Mouse (Mus musculus) lung, embryonic 15.5 days (tissue): ENCODE measurements around the gene Nsd2. TPM values are rescaled to one million over a fixed set of nuclear protein-coding genes. Genes with fewer than 3 reads are reported as not detected.
A peak's percentile ranks its signal among the peaks of the same experiment; 100 is the strongest.

Experiments
- ATAC-seq: fragments of 200-750 bp; cut with Nextera tagmentation; 2 replicates; pipeline ENCODE4 v1.8.0; 2017; ENCODE audit warnings: moderate number of reproducible peaks, borderline replicate concordance; ENCODE audit not compliant: low FRiP score, low TSS enrichment; ENCODE audit errors: extremely low read depth
- H3K27ac ChIP-seq: fragments of 300-500 bp; sonication (generic); 2 replicates; pipeline ENCODE4 v1.5.1; 2015; ENCODE audit warnings: moderate library complexity, mild to moderate bottlenecking, inconsistent platforms
- H3K27me3 ChIP-seq: fragments of 300-500 bp; sonication (generic); 2 replicates; pipeline ENCODE4 v1.6.1; 2015; ENCODE audit warnings: inconsistent platforms
- H3K36me3 ChIP-seq: fragments of 300-500 bp; sonication (generic); 2 replicates; pipeline ENCODE4 v1.6.1; 2015; ENCODE audit warnings: inconsistent platforms
- H3K4me1 ChIP-seq: fragments of 300-500 bp; sonication (generic); 2 replicates; pipeline ENCODE4 v1.6.1; 2015; ENCODE audit warnings: inconsistent platforms
- H3K4me2 ChIP-seq: fragments of 300-500 bp; sonication (generic); 2 replicates; pipeline ENCODE4 v1.6.1; 2015; ENCODE audit warnings: inconsistent platforms, mild to moderate bottlenecking, moderate library complexity
- H3K4me3 ChIP-seq: fragments of 300-500 bp; sonication (generic); 2 replicates; pipeline ENCODE4 v1.5.1; 2015; ENCODE audit warnings: mild to moderate bottlenecking, inconsistent platforms
- H3K9ac ChIP-seq: fragments of 300-500 bp; sonication (generic); 2 replicates; pipeline ENCODE4 v1.6.1; 2015; ENCODE audit warnings: inconsistent platforms
- H3K9me3 ChIP-seq: fragments of 300-500 bp; sonication (generic); 2 replicates; pipeline ENCODE4 v1.6.1; 2016; ENCODE audit warnings: inconsistent platforms
- WGBS: fragments of 180-500 bp; shearing (Covaris S2); methylation state at CpG from one replicate; pipeline ENCODE4 v1.1.7; 2015; 5-methylcytosine and 5-hydroxymethylcytosine counted together
- polyA plus RNA-seq: library from polyadenylated mRNA; unstranded; fragments of >200 nt; fragmentation: Nextera tagmentation; extraction: Ambion mirVana; gene quantifications from 2 replicates; pipeline ENCODE4 v1.2.1, GENCODE M21; 2015

Gene Nsd2
- polyA plus RNA-seq, 1 experiment from 2014 or later = 55.5 TPM

DNA sequence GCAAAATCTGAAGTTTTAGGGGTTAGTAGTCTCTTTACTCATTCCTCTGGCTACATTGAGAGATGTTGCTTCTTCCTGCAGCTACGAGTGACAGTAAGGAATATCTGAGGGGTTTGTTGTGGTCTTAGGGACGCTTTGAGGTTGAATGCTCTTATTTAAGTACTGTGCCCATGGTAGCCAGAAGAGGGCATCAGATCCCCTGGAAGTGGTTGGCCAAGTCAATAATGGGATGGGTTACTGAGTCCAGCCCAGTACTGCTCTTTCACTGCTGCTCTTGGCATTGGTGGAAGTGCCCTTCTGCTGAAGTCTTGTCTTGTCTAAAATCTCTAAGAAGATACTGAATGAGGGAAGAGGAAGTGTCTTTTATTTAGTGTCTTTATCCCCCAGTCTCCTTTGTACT is 33.5 kb downstream of the Nsd2 start:
- H3K4me2 ChIP-seq = no peak overlapping the region
- ATAC-seq = no peak
- H3K36me3 ChIP-seq = peaks cover 64% of the 10 kb centered on the region
- 73% methylated on average over 2 of the region's 2 CpGs for WGBS
- no peak overlapping the region for H3K9ac ChIP-seq
- no peaks in the 10 kb centered on the region for H3K4me1 ChIP-seq
- no peaks in the 10 kb centered on the region for H3K9me3 ChIP-seq
- H3K4me3 ChIP-seq = no peak overlapping the region
- no peak overlapping the region for H3K27ac ChIP-seq
- H3K27me3 ChIP-seq = no peaks in the 10 kb centered on the region

DNA sequence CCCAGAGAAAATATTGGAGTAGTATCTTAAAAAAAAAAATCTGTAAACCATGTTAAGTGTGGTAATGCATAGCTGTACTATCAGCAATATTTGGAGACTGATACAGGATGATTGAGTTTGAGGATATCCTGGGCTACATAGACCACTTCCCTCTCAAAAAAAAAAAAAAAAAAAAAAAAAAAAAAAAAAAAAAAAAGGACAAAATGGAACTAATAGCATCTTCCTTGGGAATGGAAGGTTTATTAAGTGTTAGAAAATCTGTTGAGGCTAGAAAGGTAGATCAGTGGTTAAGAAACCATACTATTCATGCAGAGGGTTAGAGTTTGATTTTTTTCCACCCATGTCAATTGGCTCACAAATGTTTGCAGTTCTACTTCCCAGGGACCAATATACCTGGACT is 37.2 kb downstream of the Nsd2 start:
- no peaks in the 10 kb centered on the region for H3K9me3 ChIP-seq
- H3K27me3 ChIP-seq = no peaks in the 10 kb centered on the region
- H3K4me3 ChIP-seq = no peak overlapping the region
- no peaks in the 10 kb centered on the region for H3K4me1 ChIP-seq
- H3K36me3 ChIP-seq = peaks cover 82% of the 10 kb centered on the region
- H3K4me2 ChIP-seq = no peak overlapping the region
- ATAC-seq = no peak
- no peak overlapping the region for H3K27ac ChIP-seq
- no peak overlapping the region for H3K9ac ChIP-seq

DNA sequence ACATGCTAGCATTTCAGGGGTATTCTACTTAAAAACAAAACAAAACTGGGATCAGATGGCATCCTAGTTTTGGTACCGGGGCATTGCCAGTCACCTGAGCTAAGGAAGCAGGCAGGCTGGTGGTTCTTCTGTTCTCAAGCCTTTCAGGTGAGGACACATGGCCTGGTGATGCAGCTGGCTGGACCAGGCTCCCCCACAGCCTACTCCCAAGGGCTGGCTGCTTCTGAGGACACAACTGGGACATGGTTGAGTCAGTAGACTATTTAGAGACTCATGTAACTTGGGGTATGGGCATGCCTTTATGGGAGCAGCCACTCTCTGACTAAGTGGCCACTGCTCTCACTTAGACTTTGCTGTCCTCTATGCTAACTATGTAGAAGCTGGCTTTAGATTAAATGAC is 54.9 kb downstream of the Nsd2 start:
- peaks cover 66% of the 10 kb centered on the region for H3K36me3 ChIP-seq
- H3K4me2 ChIP-seq = no peak overlapping the region
- no peaks in the 10 kb centered on the region for H3K9me3 ChIP-seq
- H3K27ac ChIP-seq = no peak overlapping the region
- no peaks in the 10 kb centered on the region for H3K4me1 ChIP-seq
- WGBS = 91% methylated on average over 1 of the region's 1 CpGs
- no peaks in the 10 kb centered on the region for H3K27me3 ChIP-seq
- no peak overlapping the region for H3K9ac ChIP-seq
- H3K4me3 ChIP-seq = no peak overlapping the region
- ATAC-seq = no peak

DNA sequence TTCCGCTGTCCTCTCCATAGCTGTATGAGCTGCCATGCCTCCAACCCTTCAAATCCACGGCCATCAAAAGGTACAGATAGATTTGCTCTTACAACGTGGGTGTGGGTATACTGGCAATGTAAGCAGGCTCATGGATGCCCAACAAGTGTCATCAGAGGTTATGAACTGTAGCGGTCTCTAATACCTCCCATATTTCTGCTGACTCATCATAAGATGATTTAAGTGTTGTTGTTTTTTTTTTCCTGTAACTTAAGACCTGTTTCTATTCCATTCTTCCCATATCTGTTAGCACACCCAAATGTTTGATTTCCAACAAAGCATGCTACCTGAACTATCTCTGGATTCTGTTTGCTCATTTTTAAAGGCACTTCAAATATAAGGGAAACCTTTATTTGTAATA is 60.6 kb downstream of the Nsd2 start:
- no peak overlapping the region for H3K4me2 ChIP-seq
- H3K4me3 ChIP-seq = no peak overlapping the region
- no peak for ATAC-seq
- H3K4me1 ChIP-seq = no peaks in the 10 kb centered on the region
- H3K9me3 ChIP-seq = no peaks in the 10 kb centered on the region
- no peak overlapping the region for H3K27ac ChIP-seq
- no peaks in the 10 kb centered on the region for H3K27me3 ChIP-seq
- H3K9ac ChIP-seq = no peak overlapping the region
- H3K36me3 ChIP-seq = peaks cover 88% of the 10 kb centered on the region
- 91% methylated on average over 4 of the region's 4 CpGs for WGBS

DNA sequence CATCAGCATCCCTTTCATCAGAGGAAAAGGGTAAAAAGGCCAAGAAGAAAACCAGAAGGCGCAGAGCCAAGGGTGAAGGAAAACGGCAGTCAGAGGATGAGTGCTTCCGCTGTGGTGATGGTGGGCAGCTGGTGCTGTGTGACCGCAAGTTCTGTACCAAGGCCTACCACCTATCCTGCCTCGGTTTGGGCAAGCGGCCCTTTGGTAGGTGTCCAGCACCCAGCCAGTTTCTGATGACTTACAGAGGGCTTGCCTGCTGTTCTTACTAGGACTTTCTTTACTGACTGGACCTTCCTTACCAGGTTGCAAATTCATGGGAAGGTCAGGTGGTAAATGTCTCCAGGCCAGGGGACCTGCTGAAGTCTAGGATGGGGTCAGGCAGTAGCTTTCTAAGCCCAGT is 72.9 kb downstream of the Nsd2 start:
- ATAC-seq = no peak
- no peaks in the 10 kb centered on the region for H3K9me3 ChIP-seq
- H3K4me3 ChIP-seq = no peak overlapping the region
- no peaks in the 10 kb centered on the region for H3K27me3 ChIP-seq
- peaks cover 92% of the 10 kb centered on the region for H3K36me3 ChIP-seq
- H3K4me2 ChIP-seq = no peak overlapping the region
- no peak overlapping the region for H3K9ac ChIP-seq
- no peaks in the 10 kb centered on the region for H3K4me1 ChIP-seq
- no peak overlapping the region for H3K27ac ChIP-seq
- 87% methylated on average over 6 of the region's 6 CpGs for WGBS

DNA sequence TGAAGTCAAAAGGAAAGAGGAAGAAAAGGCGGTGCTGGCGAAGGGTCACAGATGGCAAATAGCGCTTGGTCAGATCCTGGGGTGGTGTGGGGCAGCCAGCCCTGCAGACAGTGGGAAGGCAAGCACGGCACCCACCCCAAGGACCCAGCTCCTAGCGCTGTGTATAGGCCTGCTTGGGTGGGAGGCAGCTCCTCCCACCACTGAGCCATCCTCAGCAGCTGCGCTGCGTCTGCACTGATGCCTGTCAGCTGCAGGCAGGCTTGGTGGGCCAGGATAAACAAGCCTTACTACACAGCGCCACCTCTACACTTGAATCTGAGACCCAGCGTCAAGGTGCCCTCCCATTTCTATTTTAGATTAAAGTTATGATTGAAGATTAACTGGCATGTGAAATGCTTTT is 74.6 kb downstream of the Nsd2 start:
- Histone ChIP-seq H3K9me3 (no peaks in the 10 kb centered on the region), H3K27me3 (no peaks in the 10 kb centered on the region), H3K9ac (no peak overlapping the region), H3K36me3 (peaks cover 98% of the 10 kb centered on the region), H3K4me3 (no peak overlapping the region), H3K27ac (no peak overlapping the region), H3K4me2 (no peak overlapping the region), H3K4me1 (no peaks in the 10 kb centered on the region)
- peak; percentile 13; the same call in 1 of the 2 replicates for ATAC-seq
- 77% methylated on average over 9 of the region's 9 CpGs for WGBS

DNA sequence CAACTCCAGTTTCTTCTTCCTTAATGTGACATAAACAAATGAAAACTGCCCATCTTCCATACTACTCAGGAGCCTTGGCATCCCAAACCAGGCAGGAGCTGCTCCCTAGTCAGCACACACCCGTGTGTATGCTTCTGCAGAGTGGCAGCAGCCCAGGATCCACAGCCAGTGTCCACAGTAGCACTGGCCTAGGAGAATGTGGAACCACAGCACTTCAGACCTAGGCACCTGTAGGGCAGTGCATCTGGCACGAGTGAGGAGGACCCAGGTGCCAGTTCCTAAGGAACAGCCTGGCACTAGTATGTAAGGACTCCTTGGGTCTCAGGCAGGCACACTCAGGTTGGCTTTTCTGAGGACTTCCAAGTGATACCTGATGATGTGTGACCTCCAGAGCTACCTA is 76.6 kb downstream of the Nsd2 start:
- Histone ChIP-seq H3K9ac (no peak overlapping the region), H3K27ac (no peak overlapping the region), H3K4me2 (no peak overlapping the region), H3K27me3 (no peaks in the 10 kb centered on the region), H3K36me3 (peaks cover 96% of the 10 kb centered on the region), H3K9me3 (no peaks in the 10 kb centered on the region), H3K4me3 (no peak overlapping the region), H3K4me1 (no peaks in the 10 kb centered on the region)
- ATAC-seq = no peak
- 87% methylated on average over 2 of the region's 2 CpGs for WGBS

DNA sequence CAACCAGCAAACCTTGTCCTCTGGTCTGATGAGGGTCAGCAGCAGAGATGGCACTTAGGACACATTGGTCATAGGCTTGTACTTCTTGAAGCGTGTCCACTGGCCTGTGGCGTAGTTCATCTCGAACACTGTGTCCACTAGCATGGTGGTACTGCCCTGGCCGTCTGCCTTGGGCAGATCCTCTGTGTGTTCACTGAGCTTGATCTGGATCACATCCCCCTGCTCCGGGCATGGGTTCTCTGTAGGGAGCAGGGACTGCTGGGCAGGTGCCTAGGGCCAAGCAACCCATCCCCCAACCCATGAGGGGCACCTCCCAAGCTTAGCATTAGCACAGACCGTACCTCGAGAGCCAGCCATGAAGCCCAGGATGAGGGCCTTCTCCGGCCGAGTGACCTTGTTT is 78.1 kb downstream of the Nsd2 start:
- H3K9ac ChIP-seq = no peak overlapping the region

DNA sequence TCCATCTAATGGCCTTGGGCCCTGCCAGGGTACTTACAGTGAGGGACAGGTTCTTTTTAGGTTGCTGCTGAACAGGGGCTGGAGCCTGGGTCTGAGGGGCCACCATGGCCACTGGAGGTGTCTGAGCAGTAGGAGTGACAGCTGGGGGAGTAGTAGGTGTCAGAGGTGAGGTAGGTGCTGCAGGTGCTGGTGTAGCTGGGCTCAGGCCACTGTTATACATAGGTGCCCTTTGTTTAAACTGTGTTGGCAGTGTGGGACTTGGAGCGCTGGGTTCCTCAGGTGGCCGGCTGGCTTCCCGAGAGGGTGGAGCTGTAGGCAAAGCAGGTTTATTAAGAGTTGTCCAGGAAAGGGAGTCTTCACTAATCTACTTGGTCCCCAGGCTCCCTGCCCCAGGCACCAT is 78.7 kb downstream of the Nsd2 start:
- Histone ChIP-seq H3K4me2 (no peak overlapping the region), H3K4me1 (no peaks in the 10 kb centered on the region), H3K27me3 (no peaks in the 10 kb centered on the region), H3K27ac (no peak overlapping the region), H3K9me3 (no peaks in the 10 kb centered on the region), H3K4me3 (no peak overlapping the region), H3K9ac (no peak overlapping the region), H3K36me3 (peaks cover 86% of the 10 kb centered on the region)
- WGBS = 87% methylated on average over 3 of the region's 3 CpGs
- ATAC-seq = 0 out of 2 replicates have a peak, but pooled peaks have one; percentile 41

More for the DNA sequence above, 78.1 kb downstream of the Nsd2 start:
- H3K4me3 ChIP-seq = no peak overlapping the region
- H3K27ac ChIP-seq = no peak overlapping the region
- 86% methylated on average over 9 of the region's 9 CpGs for WGBS
- peaks cover 91% of the 10 kb centered on the region for H3K36me3 ChIP-seq
- ATAC-seq = no peak
- H3K9me3 ChIP-seq = no peaks in the 10 kb centered on the region
- no peaks in the 10 kb centered on the region for H3K4me1 ChIP-seq
- H3K27me3 ChIP-seq = no peaks in the 10 kb centered on the region
- no peak overlapping the region for H3K4me2 ChIP-seq

DNA sequence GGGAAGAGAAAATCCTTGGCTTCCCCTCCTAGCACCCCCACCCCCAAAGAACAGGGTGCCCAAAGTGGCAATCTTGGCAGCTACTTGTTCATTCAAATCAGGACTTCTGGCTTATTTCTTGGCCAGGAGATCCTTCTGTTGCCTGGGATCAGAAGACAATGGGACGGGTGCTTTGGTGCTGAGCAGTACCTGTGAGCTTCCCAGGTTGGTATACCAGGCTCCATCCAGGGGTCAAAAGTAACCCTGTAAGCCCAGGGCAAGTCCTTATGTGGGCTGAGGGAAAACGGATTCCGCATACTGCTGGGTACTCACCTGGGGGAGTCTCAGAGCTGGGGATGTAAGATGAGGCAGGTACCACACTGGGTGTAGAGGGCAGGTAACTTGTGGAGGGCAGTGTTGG is 79.6 kb downstream of the Nsd2 start:
- no peak overlapping the region for H3K4me2 ChIP-seq

DNA sequence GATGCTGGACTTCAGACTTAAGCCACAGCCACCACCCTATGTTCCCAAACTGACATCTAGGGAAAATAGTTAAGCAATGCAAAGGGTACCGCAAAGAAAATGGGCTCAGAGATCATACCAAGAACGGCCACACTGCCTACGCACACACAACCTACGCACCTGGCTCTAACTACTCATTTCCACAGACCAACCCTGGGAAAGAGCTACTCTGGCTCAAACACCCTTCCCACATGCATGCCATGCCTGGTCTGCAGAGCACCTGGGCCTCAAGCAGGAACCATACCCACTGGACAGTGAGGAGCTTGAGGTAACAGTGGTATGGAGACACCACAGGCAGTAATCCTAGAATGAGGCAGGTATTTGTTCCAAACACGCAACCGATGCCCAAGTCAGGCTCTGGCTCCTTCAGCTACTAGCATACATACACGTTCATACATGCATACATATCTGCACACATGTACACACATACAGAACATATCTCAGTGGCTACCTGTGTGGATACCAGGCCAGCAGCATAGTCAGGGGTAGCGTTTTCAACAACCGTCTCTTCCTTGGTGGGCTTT is 80.3 kb downstream of the Nsd2 start:
- Histone ChIP-seq H3K27me3 (no peaks in the 10 kb centered on the region), H3K4me2 (no peak overlapping the region), H3K27ac (no peak overlapping the region), H3K36me3 (peaks cover 70% of the 10 kb centered on the region), H3K9me3 (no peaks in the 10 kb centered on the region), H3K4me1 (no peaks in the 10 kb centered on the region), H3K9ac (no peak overlapping the region), H3K4me3 (no peak overlapping the region)
- WGBS = 94% methylated on average over 9 of the region's 9 CpGs
- ATAC-seq = no peak

More for the DNA sequence above, 79.6 kb downstream of the Nsd2 start:
- WGBS = 91% methylated on average over 3 of the region's 3 CpGs
- no peak overlapping the region for H3K27ac ChIP-seq
- H3K4me3 ChIP-seq = no peak overlapping the region
- peaks cover 77% of the 10 kb centered on the region for H3K36me3 ChIP-seq
- no peak overlapping the region for H3K9ac ChIP-seq
- no peak for ATAC-seq
- no peaks in the 10 kb centered on the region for H3K4me1 ChIP-seq
- no peaks in the 10 kb centered on the region for H3K9me3 ChIP-seq
- H3K27me3 ChIP-seq = no peaks in the 10 kb centered on the region

DNA sequence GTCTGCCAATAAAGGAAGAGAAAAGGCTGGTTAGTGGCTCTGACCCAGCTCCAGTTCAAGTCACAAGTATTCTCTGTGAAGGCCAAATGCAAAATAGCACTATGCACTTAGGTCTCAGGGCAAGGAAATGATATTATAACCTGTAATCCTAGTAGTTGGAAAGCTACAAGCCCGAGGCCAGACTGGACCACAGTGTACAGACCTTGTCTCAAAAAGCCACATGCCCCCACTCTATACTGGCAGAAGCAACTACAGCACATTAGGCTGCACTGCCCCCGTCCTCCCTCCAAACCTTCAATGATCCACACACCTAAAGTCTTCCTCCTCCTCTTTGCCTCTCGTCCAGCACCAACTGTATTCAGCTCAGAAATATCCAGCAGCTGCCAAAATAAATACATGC is 80.8 kb downstream of the Nsd2 start:
- Histone ChIP-seq H3K4me2 (no peak overlapping the region), H3K9ac (no peak overlapping the region), H3K4me3 (no peak overlapping the region), H3K27me3 (no peaks in the 10 kb centered on the region), H3K9me3 (no peaks in the 10 kb centered on the region), H3K36me3 (peaks cover 65% of the 10 kb centered on the region), H3K4me1 (no peaks in the 10 kb centered on the region), H3K27ac (no peak overlapping the region)
- ATAC-seq = no peak
- WGBS = 76% methylated on average over 3 of the region's 3 CpGs

DNA sequence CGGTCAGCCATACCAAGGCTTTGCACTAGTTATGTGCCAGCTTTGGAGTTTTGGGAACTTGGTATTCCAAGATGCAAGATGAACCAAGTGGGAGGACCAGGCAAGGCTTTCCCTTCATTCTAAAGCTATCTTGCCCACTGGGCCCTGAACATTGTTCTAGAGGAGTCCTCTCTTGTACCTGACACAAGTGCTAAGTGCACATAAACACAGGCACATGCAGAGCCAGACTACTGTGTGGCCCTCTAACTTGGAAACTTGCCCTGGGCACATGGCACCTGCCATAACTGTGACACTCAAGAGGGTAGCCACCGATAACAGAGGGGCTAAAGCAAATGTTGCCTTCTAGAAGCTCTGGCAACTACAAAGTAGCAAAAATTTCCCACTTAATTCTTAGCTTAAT is 82.2 kb downstream of the Nsd2 start:
- H3K4me3 ChIP-seq = no peak overlapping the region
- no peak for ATAC-seq
- H3K27me3 ChIP-seq = no peaks in the 10 kb centered on the region
- no peaks in the 10 kb centered on the region for H3K9me3 ChIP-seq
- H3K4me2 ChIP-seq = no peak overlapping the region
- 90% methylated on average over 2 of the region's 2 CpGs for WGBS
- no peaks in the 10 kb centered on the region for H3K4me1 ChIP-seq
- H3K36me3 ChIP-seq = peaks cover 51% of the 10 kb centered on the region
- no peak overlapping the region for H3K27ac ChIP-seq
- no peak overlapping the region for H3K9ac ChIP-seq
